Mouse (Mus musculus) olfactory bulb, adult 2 months (tissue): ENCODE measurements around the gene Tmem190.

ENCODE experiments used
- CTCF ChIP-seq: fragments of 200-500 bp; IDR thresholded peaks from 2 replicates; pipeline ENCODE4 v1.5.1; 2012; ENCODE audit warnings: low read depth, mild to moderate bottlenecking, low read length, moderate library complexity; ENCODE audit not compliant: insufficient read depth
- POLR2A ChIP-seq: fragments of 200-500 bp; IDR thresholded peaks from 2 replicates; pipeline ENCODE4 v1.6.1; 2012; ENCODE audit warnings: mild to moderate bottlenecking, low read depth, low read length, moderate library complexity; ENCODE audit not compliant: insufficient read depth

GRCm38 (mm10) chr7:4813105-4813791 lies 30.5 kb downstream of the Tmem190 start:
- TF ChIP-seq POLR2A (no peak), CTCF (no peak)
